Mouse (Mus musculus): ENCODE results near the gene Dctn3. TPM values are rescaled to one million over a fixed set of nuclear protein-coding genes. Genes with fewer than 3 reads are reported as not detected.

Gene Dctn3
- polyA plus RNA-seq, 1 experiment, result 155 TPM

- no peaks in the 10 kb centered on the region for H3K36me3 ChIP-seq (ENCODE audit: control insufficient read depth, insufficient read depth)
- no peak overlapping the region for H3K4me3 ChIP-seq
- no peaks in the 10 kb centered on the region for H3K79me2 ChIP-seq (ENCODE audit: control insufficient read depth, insufficient read depth)
- H3K4me2 ChIP-seq (ENCODE audit: low read depth), result no peak overlapping the region
- H3ac ChIP-seq (ENCODE audit: control insufficient read depth, insufficient read length), result no peak overlapping the region
- peaks cover 40% of the 10 kb centered on the region for H3K27me3 ChIP-seq (ENCODE audit: control insufficient read depth, insufficient read depth, insufficient read length)
- TF ChIP-seq TCF3 (IDR thresholded peaks at IDR 0.05; ENCODE audit: insufficient read length, low read depth), result no peak
- TF ChIP-seq REST (IDR thresholded peaks at IDR 0.05; ENCODE audit: insufficient read depth, insufficient read length), result no peak
- no peak for TF ChIP-seq E2F4 (IDR thresholded peaks at IDR 0.05; ENCODE audit: insufficient read depth)
- TF ChIP-seq MAX (IDR thresholded peaks at IDR 0.05; ENCODE audit: low read depth), result no peak
- TF ChIP-seq MYOG (IDR thresholded peaks at IDR 0.05; ENCODE audit: control insufficient read depth in 1 of 3, insufficient read depth in 1 of 3, insufficient read length in 2 of 3, low read depth in 2 of 3), result no peak
- TF ChIP-seq SRF (IDR thresholded peaks at IDR 0.05; ENCODE audit: control insufficient read depth, insufficient read length, low read depth), result no peak
- TF ChIP-seq MYOD1 (IDR thresholded peaks at IDR 0.05; ENCODE audit: control insufficient read depth in 1 of 3, insufficient read length in 2 of 3, low read depth in 2 of 3), result no peak
- no peak for TF ChIP-seq CEBPB (IDR thresholded peaks at IDR 0.05; ENCODE audit: insufficient read depth, poor library complexity, severe bottlenecking)
- no peak for TF ChIP-seq POLR2AphosphoS2 (IDR thresholded peaks at IDR 0.05; ENCODE audit: insufficient read length, low read depth)
- TF ChIP-seq POLR2A (IDR thresholded peaks at IDR 0.05; ENCODE audit: insufficient read length, low read depth), result no peak
- no peak for TF ChIP-seq USF1 (IDR thresholded peaks at IDR 0.05; ENCODE audit: low read depth)
- TF ChIP-seq TCF12 (IDR thresholded peaks at IDR 0.05; ENCODE audit: insufficient read depth, poor library complexity, severe bottlenecking), result no peak
Measured at GRCm38 (mm10) chr4:41682789-41683188, 40.2 kb downstream of the Dctn3 start.

GRCm38 (mm10) chr4:41681947-41682346 lies 41.0 kb downstream of the Dctn3 start:
- no peak overlapping the region for H3K4me2 ChIP-seq (ENCODE audit: low read depth)
- peaks cover 48% of the 10 kb centered on the region for H3K27me3 ChIP-seq (ENCODE audit: control insufficient read depth, insufficient read depth, insufficient read length)
- no peaks in the 10 kb centered on the region for H3K36me3 ChIP-seq (ENCODE audit: control insufficient read depth, insufficient read depth)
- no peaks in the 10 kb centered on the region for H3K79me2 ChIP-seq (ENCODE audit: control insufficient read depth, insufficient read depth)
- no peak for TF ChIP-seq MAX (IDR thresholded peaks at IDR 0.05; ENCODE audit: low read depth)
- TF ChIP-seq SRF (IDR thresholded peaks at IDR 0.05; ENCODE audit: control insufficient read depth, insufficient read length, low read depth), result no peak
- no peak for TF ChIP-seq MYOD1 (IDR thresholded peaks at IDR 0.05; ENCODE audit: control insufficient read depth in 1 of 3, insufficient read length in 2 of 3, low read depth in 2 of 3)
- no peak for TF ChIP-seq POLR2A (IDR thresholded peaks at IDR 0.05; ENCODE audit: insufficient read length, low read depth)
- TF ChIP-seq MYOG (IDR thresholded peaks at IDR 0.05; ENCODE audit: control insufficient read depth in 1 of 3, insufficient read depth in 1 of 3, insufficient read length in 2 of 3, low read depth in 2 of 3), result no peak
- no peak for TF ChIP-seq REST (IDR thresholded peaks at IDR 0.05; ENCODE audit: insufficient read depth, insufficient read length)
- no peak for TF ChIP-seq TCF12 (IDR thresholded peaks at IDR 0.05; ENCODE audit: insufficient read depth, poor library complexity, severe bottlenecking)
- TF ChIP-seq USF1 (IDR thresholded peaks at IDR 0.05; ENCODE audit: low read depth), result no peak
- no peak for TF ChIP-seq POLR2AphosphoS2 (IDR thresholded peaks at IDR 0.05; ENCODE audit: insufficient read length, low read depth)
- no peak for TF ChIP-seq E2F4 (IDR thresholded peaks at IDR 0.05; ENCODE audit: insufficient read depth)
- TF ChIP-seq CEBPB (IDR thresholded peaks at IDR 0.05; ENCODE audit: insufficient read depth, poor library complexity, severe bottlenecking), result no peak
- TF ChIP-seq TCF3 (IDR thresholded peaks at IDR 0.05; ENCODE audit: insufficient read length, low read depth), result no peak
- no peak overlapping the region for H3K4me3 ChIP-seq
- no peak overlapping the region for H3ac ChIP-seq (ENCODE audit: control insufficient read depth, insufficient read length)

GRCm38 (mm10) chr4:41681176-41681575 lies 41.8 kb downstream of the Dctn3 start:
- TF ChIP-seq POLR2AphosphoS2 (IDR thresholded peaks at IDR 0.05; ENCODE audit: insufficient read length, low read depth), result no peak
- no peak for TF ChIP-seq REST (IDR thresholded peaks at IDR 0.05; ENCODE audit: insufficient read depth, insufficient read length)
- no peak for TF ChIP-seq TCF12 (IDR thresholded peaks at IDR 0.05; ENCODE audit: insufficient read depth, poor library complexity, severe bottlenecking)
- no peak for TF ChIP-seq MAX (IDR thresholded peaks at IDR 0.05; ENCODE audit: low read depth)
- TF ChIP-seq CEBPB (IDR thresholded peaks at IDR 0.05; ENCODE audit: insufficient read depth, poor library complexity, severe bottlenecking), result no peak
- TF ChIP-seq TCF3 (IDR thresholded peaks at IDR 0.05; ENCODE audit: insufficient read length, low read depth), result no peak
- no peak for TF ChIP-seq POLR2A (IDR thresholded peaks at IDR 0.05; ENCODE audit: insufficient read length, low read depth)
- no peak for TF ChIP-seq SRF (IDR thresholded peaks at IDR 0.05; ENCODE audit: control insufficient read depth, insufficient read length, low read depth)
- no peak for TF ChIP-seq MYOD1 (IDR thresholded peaks at IDR 0.05; ENCODE audit: control insufficient read depth in 1 of 3, insufficient read length in 2 of 3, low read depth in 2 of 3)
- no peak for TF ChIP-seq E2F4 (IDR thresholded peaks at IDR 0.05; ENCODE audit: insufficient read depth)
- TF ChIP-seq MYOG (IDR thresholded peaks at IDR 0.05; ENCODE audit: control insufficient read depth in 1 of 3, insufficient read depth in 1 of 3, insufficient read length in 2 of 3, low read depth in 2 of 3), result no peak
- no peak for TF ChIP-seq USF1 (IDR thresholded peaks at IDR 0.05; ENCODE audit: low read depth)
- H3K4me2 ChIP-seq (ENCODE audit: low read depth), result no peak overlapping the region
- H3K79me2 ChIP-seq (ENCODE audit: control insufficient read depth, insufficient read depth), result no peaks in the 10 kb centered on the region
- H3K4me3 ChIP-seq, result no peak overlapping the region
- H3ac ChIP-seq (ENCODE audit: control insufficient read depth, insufficient read length), result no peak overlapping the region
- H3K27me3 ChIP-seq (ENCODE audit: control insufficient read depth, insufficient read depth, insufficient read length), result peaks cover 56% of the 10 kb centered on the region
- no peaks in the 10 kb centered on the region for H3K36me3 ChIP-seq (ENCODE audit: control insufficient read depth, insufficient read depth)

- peaks cover 70% of the 10 kb centered on the region for H3K27me3 ChIP-seq (ENCODE audit: control insufficient read depth, insufficient read depth, insufficient read length)
- TF ChIP-seq TCF12 (IDR thresholded peaks at IDR 0.05; ENCODE audit: insufficient read depth, poor library complexity, severe bottlenecking) (no peak), MAX (IDR thresholded peaks at IDR 0.05; ENCODE audit: low read depth) (no peak), TCF3 (IDR thresholded peaks at IDR 0.05; ENCODE audit: insufficient read length, low read depth) (no peak), USF1 (IDR thresholded peaks at IDR 0.05; ENCODE audit: low read depth) (no peak), SRF (IDR thresholded peaks at IDR 0.05; ENCODE audit: control insufficient read depth, insufficient read length, low read depth) (no peak)
- H3K4me3 ChIP-seq, result no peak overlapping the region
- H3ac ChIP-seq (ENCODE audit: control insufficient read depth, insufficient read length), result no peak overlapping the region
- no peak overlapping the region for H3K4me2 ChIP-seq (ENCODE audit: low read depth)
- H3K36me3 ChIP-seq (ENCODE audit: control insufficient read depth, insufficient read depth), result no peaks in the 10 kb centered on the region
- H3K79me2 ChIP-seq (ENCODE audit: control insufficient read depth, insufficient read depth), result no peaks in the 10 kb centered on the region
Measured at GRCm38 (mm10) chr4:41679291-41679690, 43.7 kb downstream of the Dctn3 start.

- no peaks in the 10 kb centered on the region for H3K36me3 ChIP-seq (ENCODE audit: control insufficient read depth, insufficient read depth)
- H3ac ChIP-seq (ENCODE audit: control insufficient read depth, insufficient read length), result no peak overlapping the region
- no peaks in the 10 kb centered on the region for H3K79me2 ChIP-seq (ENCODE audit: control insufficient read depth, insufficient read depth)
- H3K4me3 ChIP-seq, result no peak overlapping the region
- H3K27me3 ChIP-seq (ENCODE audit: control insufficient read depth, insufficient read depth, insufficient read length), result peaks cover 74% of the 10 kb centered on the region
- TF ChIP-seq CEBPB (IDR thresholded peaks at IDR 0.05; ENCODE audit: insufficient read depth, poor library complexity, severe bottlenecking), result no peak
- TF ChIP-seq POLR2AphosphoS2 (IDR thresholded peaks at IDR 0.05; ENCODE audit: insufficient read length, low read depth), result no peak
- TF ChIP-seq REST (IDR thresholded peaks at IDR 0.05; ENCODE audit: insufficient read depth, insufficient read length), result no peak
- TF ChIP-seq POLR2A (IDR thresholded peaks at IDR 0.05; ENCODE audit: insufficient read length, low read depth), result no peak
- TF ChIP-seq SRF (IDR thresholded peaks at IDR 0.05; ENCODE audit: control insufficient read depth, insufficient read length, low read depth), result no peak
- no peak for TF ChIP-seq MYOD1 (IDR thresholded peaks at IDR 0.05; ENCODE audit: control insufficient read depth in 1 of 3, insufficient read length in 2 of 3, low read depth in 2 of 3)
- no peak for TF ChIP-seq MAX (IDR thresholded peaks at IDR 0.05; ENCODE audit: low read depth)
- no peak for TF ChIP-seq TCF3 (IDR thresholded peaks at IDR 0.05; ENCODE audit: insufficient read length, low read depth)
- no peak for TF ChIP-seq E2F4 (IDR thresholded peaks at IDR 0.05; ENCODE audit: insufficient read depth)
- TF ChIP-seq USF1 (IDR thresholded peaks at IDR 0.05; ENCODE audit: low read depth), result no peak
- no peak for TF ChIP-seq TCF12 (IDR thresholded peaks at IDR 0.05; ENCODE audit: insufficient read depth, poor library complexity, severe bottlenecking)
- TF ChIP-seq MYOG (IDR thresholded peaks at IDR 0.05; ENCODE audit: control insufficient read depth in 1 of 3, insufficient read depth in 1 of 3, insufficient read length in 2 of 3, low read depth in 2 of 3), result no peak
- no peak overlapping the region for H3K4me2 ChIP-seq (ENCODE audit: low read depth)
Measured at GRCm38 (mm10) chr4:41678863-41679262, 44.1 kb downstream of the Dctn3 start.
